22 mouse cellular contexts compared by ENCODE assay signal in genomic region chr12:79353356-79353755, GRCm38 (mm10). TPM values are rescaled to one million over a fixed set of nuclear protein-coding genes. Genes with fewer than 3 reads are reported as not detected.
A peak's percentile ranks its signal among the peaks of the same experiment; 100 is the strongest.
DNase-seq lines count a peak whose midpoint lies in the region; ATAC-seq lines count a peak whose summit lies in the region.
"Had no signal": no experiment of that assay in that cellular context is flagged by ENCODE, and none has a peak within 500 bp of the region (broad histone marks: within the 10 kb centered on the region; RNA-seq: fewer than 3 reads in every experiment).

No protein-coding gene starts in this region.

- no peak for ATAC-seq in hindbrain, embryonic 14.5 days (ENCODE audit: low FRiP score)
- ATAC-seq in hindbrain, embryonic 16.5 days: no peak
- no peak for ATAC-seq in midbrain, embryonic 15.5 days (replicated peaks)
- ATAC-seq: forebrain, embryonic 13.5 days had no signal

- H3K4me1 ChIP-seq in heart, embryonic 10.5 days: peaks cover 26% of the 10 kb centered on the region
- peaks cover 18% of the 10 kb centered on the region; the same call in 1 of the 2 replicates for H3K4me1 ChIP-seq in hindbrain, embryonic 14.5 days (replicated peaks; ENCODE audit: control insufficient read depth, insufficient read depth, low read length)
- peaks cover 5% of the 10 kb centered on the region for H3K4me1 ChIP-seq in hindbrain, embryonic 16.5 days (ENCODE audit: control insufficient read depth, insufficient read depth, low read depth, low read length)
- peaks cover 25% of the 10 kb centered on the region for H3K4me1 ChIP-seq in midbrain, embryonic 10.5 days
- peaks cover 11% of the 10 kb centered on the region for H3K4me1 ChIP-seq in midbrain, embryonic 15.5 days
- H3K4me1 ChIP-seq: embryonic facial prominence, embryonic 12.5 days had no signal

- WGBS in heart, embryonic 10.5 days: 37% methylated on average over 5 of the region's 5 CpGs
- WGBS in hindbrain, embryonic 14.5 days: 69% methylated on average over 5 of the region's 5 CpGs
- WGBS in hindbrain, embryonic 16.5 days: 55% methylated on average over 5 of the region's 5 CpGs
- WGBS in midbrain, embryonic 10.5 days: 73% methylated on average over 5 of the region's 5 CpGs
- 56% methylated on average over 5 of the region's 5 CpGs for WGBS in midbrain, embryonic 15.5 days

- no peak overlapping the region for H3K9ac ChIP-seq in hindbrain, embryonic 14.5 days
- H3K9ac ChIP-seq in hindbrain, embryonic 16.5 days (ENCODE audit: low read depth, low read length): no peak overlapping the region
- no peak overlapping the region for H3K9ac ChIP-seq in midbrain, embryonic 15.5 days
- H3K9ac ChIP-seq: embryonic facial prominence, embryonic 12.5 days; forebrain, embryonic 13.5 days; heart, embryonic 12.5 days; limb, embryonic 15.5 days; liver, embryonic 15.5 days; midbrain, embryonic 12.5 days; stomach, embryonic 15.5 days had no signal

- no peak for DNase-seq in heart, embryonic 10.5 days (ENCODE audit: low spot score)
- no peak for DNase-seq in heart, postnatal 14 days
- no peak for DNase-seq in hindbrain, embryonic 14.5 days (ENCODE audit: low spot score)
- DNase-seq in midbrain, embryonic 10.5 days (ENCODE audit: low spot score): no peak
- peak; percentile 4 to 14 for DNase-seq in natural killer cell, adult 2 months (ENCODE audit: low spot score in 2 of 2)
- no peak for DNase-seq in B cell, adult 2 months
- DNase-seq: adrenal gland, adult 2 months; cerebellum, adult 9-10 months; gastrocnemius, postnatal 10 days; layer of hippocampus, postnatal 36 days; thymus, adult 2 months had no signal

- peak overlapping the region; percentile 73 for H3K27ac ChIP-seq in heart, embryonic 10.5 days
- peak overlapping the region; percentile 27 for H3K27ac ChIP-seq in hindbrain, embryonic 14.5 days
- no peak overlapping the region for H3K27ac ChIP-seq in hindbrain, embryonic 16.5 days (ENCODE audit: low read depth, low read length)
- peak overlapping the region; percentile 52; the same call in 1 of the 2 replicates for H3K27ac ChIP-seq in midbrain, embryonic 10.5 days (replicated peaks)
- H3K27ac ChIP-seq in midbrain, embryonic 15.5 days: no peak overlapping the region
- H3K27ac ChIP-seq: embryonic facial prominence, embryonic 12.5 days; forebrain, embryonic 13.5 days; liver, embryonic 15.5 days had no signal

- H3K4me2 ChIP-seq in hindbrain, embryonic 14.5 days (replicated peaks): no peak overlapping the region
- no peak overlapping the region for H3K4me2 ChIP-seq in hindbrain, embryonic 16.5 days (ENCODE audit: low read length)
- H3K4me2 ChIP-seq in midbrain, embryonic 15.5 days: no peak overlapping the region
- H3K4me2 ChIP-seq: embryonic facial prominence, embryonic 12.5 days; forebrain, embryonic 13.5 days; heart, embryonic 12.5 days; limb, embryonic 15.5 days; liver, embryonic 15.5 days; stomach, embryonic 15.5 days had no signal

- no peaks in the 10 kb centered on the region for H3K36me3 ChIP-seq in heart, embryonic 10.5 days
- H3K36me3 ChIP-seq in hindbrain, embryonic 14.5 days (replicated peaks; ENCODE audit: control insufficient read depth, insufficient read depth): no peaks in the 10 kb centered on the region
- H3K36me3 ChIP-seq in hindbrain, embryonic 16.5 days (ENCODE audit: control insufficient read depth, insufficient read depth, low read length): no peaks in the 10 kb centered on the region
- no peaks in the 10 kb centered on the region for H3K36me3 ChIP-seq in midbrain, embryonic 10.5 days
- H3K36me3 ChIP-seq in midbrain, embryonic 15.5 days (replicated peaks): no peaks in the 10 kb centered on the region
- H3K36me3 ChIP-seq: embryonic facial prominence, embryonic 12.5 days; heart, embryonic 12.5 days; limb, embryonic 15.5 days; liver, embryonic 15.5 days; midbrain, embryonic 12.5 days; stomach, embryonic 15.5 days had no signal

- H3K27me3 ChIP-seq in heart, embryonic 10.5 days (ENCODE audit: insufficient read depth, poor library complexity, severe bottlenecking): peaks cover 12% of the 10 kb centered on the region; the same call in 1 of the 2 replicates
- H3K27me3 ChIP-seq in hindbrain, embryonic 14.5 days (ENCODE audit: control insufficient read depth, insufficient read depth, low read length): no peaks in the 10 kb centered on the region
- H3K27me3 ChIP-seq in hindbrain, embryonic 16.5 days (replicated peaks; ENCODE audit: control insufficient read depth, insufficient read depth, low read length): no peaks in the 10 kb centered on the region
- H3K27me3 ChIP-seq in midbrain, embryonic 10.5 days (ENCODE audit: low read depth, poor library complexity, severe bottlenecking): 0 out of 2 replicates have a peak, but pooled peaks cover 6% of the 10 kb centered on the region
- H3K27me3 ChIP-seq in midbrain, embryonic 15.5 days (replicated peaks): no peaks in the 10 kb centered on the region
- H3K27me3 ChIP-seq: CH12.LX; embryonic facial prominence, embryonic 12.5 days; forebrain, embryonic 13.5 days; heart, embryonic 12.5 days; limb, embryonic 15.5 days; liver, embryonic 15.5 days; midbrain, embryonic 12.5 days; stomach, embryonic 15.5 days had no signal

- no peak overlapping the region for H3K4me3 ChIP-seq in heart, embryonic 10.5 days
- H3K4me3 ChIP-seq in hindbrain, embryonic 14.5 days (replicated peaks; ENCODE audit: low read length): no peak overlapping the region
- H3K4me3 ChIP-seq in hindbrain, embryonic 16.5 days (ENCODE audit: low read length): no peak overlapping the region
- H3K4me3 ChIP-seq in midbrain, embryonic 10.5 days: no peak overlapping the region
- H3K4me3 ChIP-seq in midbrain, embryonic 15.5 days: no peak overlapping the region
- H3K4me3 ChIP-seq: embryonic facial prominence, embryonic 12.5 days; erythroblast, embryonic 14.5 days; forebrain, embryonic 13.5 days; heart, embryonic 12.5 days; limb, embryonic 15.5 days; liver, embryonic 15.5 days; midbrain, embryonic 12.5 days; stomach, embryonic 15.5 days had no signal

- intact Hi-C loops in heart, postnatal 14 days (cut with DNase I): loop anchor here (10.0 kb wide), 1 partner anchor 391 kb away; no protein-coding TSS in a partner anchor

- H3K9me3 ChIP-seq in heart, embryonic 10.5 days: no peaks in the 10 kb centered on the region
- H3K9me3 ChIP-seq in hindbrain, embryonic 14.5 days (ENCODE audit: control insufficient read depth, low read length): no peaks in the 10 kb centered on the region
- H3K9me3 ChIP-seq in hindbrain, embryonic 16.5 days (ENCODE audit: control insufficient read depth, low read length): no peaks in the 10 kb centered on the region
- H3K9me3 ChIP-seq in midbrain, embryonic 10.5 days (replicated peaks): no peaks in the 10 kb centered on the region
- H3K9me3 ChIP-seq in midbrain, embryonic 15.5 days: no peaks in the 10 kb centered on the region
- H3K9me3 ChIP-seq: embryonic facial prominence, embryonic 12.5 days; forebrain, embryonic 13.5 days; heart, embryonic 12.5 days; limb, embryonic 15.5 days; liver, embryonic 15.5 days; midbrain, embryonic 12.5 days; stomach, embryonic 15.5 days had no signal

RNA-seq across cellular contexts. Expression of gene Rad51b, which starts 56.3 kb away (rescaled TPM):
- 5.1 and 6.6 TPM in 2 replicates for polyA plus RNA-seq in heart, embryonic 10.5 days (2016; fragmentation: Nextera tagmentation; extraction: Ambion mirVana)
- under 1 TPM; 0.79 to 0.88 TPM for total RNA-seq in heart, postnatal 14 days (2021)
- 1.2 and 1.5 TPM in 2 replicates for polyA plus RNA-seq in hindbrain, embryonic 14.5 days (2014; fragmentation: Nextera tagmentation; extraction: Ambion mirVana)
- 1.9 and 2.7 TPM in 2 replicates for polyA plus RNA-seq in hindbrain, embryonic 16.5 days (2015; fragmentation: Nextera tagmentation; extraction: Ambion mirVana)
- 7.8 and 8.5 TPM in 2 replicates for polyA plus RNA-seq in midbrain, embryonic 10.5 days (2016; fragmentation: Nextera tagmentation; extraction: Ambion mirVana)
- 1.3 and 1.4 TPM in 2 replicates for polyA plus RNA-seq in midbrain, embryonic 15.5 days (2015; fragmentation: Nextera tagmentation; extraction: Ambion mirVana)

RNA-seq across cellular contexts. Expression of gene Zfyve26, which starts 57.3 kb away (rescaled TPM):
- polyA plus RNA-seq in heart, embryonic 10.5 days (2016; fragmentation: Nextera tagmentation; extraction: Ambion mirVana): 12.4 and 12.5 TPM in 2 replicates
- 10 to 100 TPM; 16.2 to 18.1 TPM for total RNA-seq in heart, postnatal 14 days (2021)
- 9.7 and 11.7 TPM in 2 replicates for polyA plus RNA-seq in hindbrain, embryonic 14.5 days (2014; fragmentation: Nextera tagmentation; extraction: Ambion mirVana)
- polyA plus RNA-seq in hindbrain, embryonic 16.5 days (2015; fragmentation: Nextera tagmentation; extraction: Ambion mirVana): 7.0 and 8.7 TPM in 2 replicates
- polyA plus RNA-seq in midbrain, embryonic 10.5 days (2016; fragmentation: Nextera tagmentation; extraction: Ambion mirVana): 13.1 and 15.1 TPM in 2 replicates
- 9.5 and 12.2 TPM in 2 replicates for polyA plus RNA-seq in midbrain, embryonic 15.5 days (2015; fragmentation: Nextera tagmentation; extraction: Ambion mirVana)

Comparison
In these comparisons a context has a peak if more than half of its experiments do, and no peak if none do; other contexts are left out.
1. H3K27ac ChIP-seq: peak in heart, embryonic 10.5 days (single experiment), hindbrain, embryonic 14.5 days (single experiment) and midbrain, embryonic 10.5 days (single experiment); none in hindbrain, embryonic 16.5 days (single experiment) and midbrain, embryonic 15.5 days (single experiment).
2. DNase-seq: peak in natural killer cell, adult 2 months (2 of 2); none in heart, embryonic 10.5 days (single experiment), heart, postnatal 14 days (0 of 2), hindbrain, embryonic 14.5 days (single experiment), midbrain, embryonic 10.5 days (single experiment) and B cell, adult 2 months (0 of 2).